Mouse (Mus musculus) brain, embryonic 14.5 days (tissue): Measurements from ENCODE around the gene Tbl1xr1.

Source experiments
- CTCF ChIP-seq: fragments of 200-500 bp; IDR thresholded peaks from 2 replicates; pipeline ENCODE4 v1.5.1; 2012; ENCODE audit warnings: inconsistent platforms, mild to moderate bottlenecking, moderate library complexity, borderline replicate concordance; ENCODE audit not compliant: insufficient read depth, insufficient read length; ENCODE audit errors: extremely low read depth
- POLR2A ChIP-seq: fragments of 200-500 bp; IDR thresholded peaks from 2 replicates; pipeline ENCODE4 v1.6.1; 2012; ENCODE audit warnings: mild to moderate bottlenecking, inconsistent platforms, borderline replicate concordance; ENCODE audit not compliant: poor library complexity, insufficient read depth, insufficient read length, severe bottlenecking; ENCODE audit errors: extremely low read depth

GRCm38 (mm10) chr3:22075517-22075886 lies 950 bp upstream of the Tbl1xr1 start:
- no peak for TF ChIP-seq CTCF
- no peak for TF ChIP-seq POLR2A
